Mouse (Mus musculus) ovary, adult 10 weeks (tissue): ENCODE data around the gene Calr. TPM values are rescaled to one million over a fixed set of nuclear protein-coding genes. Genes with fewer than 3 reads are reported as not detected.

Experiments
- polyA plus RNA-seq: library from polyadenylated mRNA; stranded (reverse); fragments of 350-450 nt; fragmentation: Illumina TruSeq; extraction: RNeasy Lipid Tissue Mini Kit (QIAGEN cat#74804); gene quantifications from one replicate; pipeline ENCODE4 v1.2.3, GENCODE M21; 2014

The Calr gene
- 1,005 TPM for polyA plus RNA-seq

GRCm38 (mm10) chr8:84846722-84847572 lies at the start of gene Calr:
Gene Calr, minus strand, starts transcription at chr8:84846934.

GRCm38 (mm10) chr8:84893709-84894134 lies 47.0 kb upstream of the Calr start, which contains the start of gene Gcdh:
Gene Gcdh, minus strand, starts transcription at chr8:84893921.

GRCm38 (mm10) chr8:84871376-84872308 lies 24.9 kb upstream of the Calr start, which contains the start of gene Syce2:
Gene Syce2, plus strand, starts transcription at chr8:84872111.

GRCm38 (mm10) chr8:84856864-84857441 lies 10.2 kb upstream of the Calr start, which contains the start of gene Farsa:
Gene Farsa, plus strand, starts transcription at chr8:84856989.

GRCm38 (mm10) chr8:84840248-84840999 lies 6.3 kb downstream of the Calr start, which contains the start of gene Rad23a:
Gene Rad23a, minus strand, starts transcription at chr8:84840665.

GRCm38 (mm10) chr8:84831490-84831889 lies 15.2 kb downstream of the Calr start, which contains the start of gene Gadd45gip1:
Gene Gadd45gip1, plus strand, starts transcription at chr8:84831522.

GRCm38 (mm10) chr8:84822723-84823122 lies 24.0 kb downstream of the Calr start, which contains the start of gene Dand5:
Gene Dand5, minus strand, starts transcription at chr8:84822823.

GRCm38 (mm10) chr8:84799999-84800831 lies 46.5 kb downstream of the Calr start, which contains the start of gene Nfix:
Gene Nfix, minus strand, starts transcription at chr8:84800344.

Other genes starting within 250 kb of the Calr start
- 2.1 TPM for gene Ier2, start 184.1 kb downstream of the Calr start, polyA plus RNA-seq
- gene Trmt1, start 160.6 kb downstream of the Calr start, polyA plus RNA-seq: 10.8 TPM
- 2.3 TPM for gene Nacc1, start 159.1 kb downstream of the Calr start, polyA plus RNA-seq
- gene Lyl1, start 145.5 kb downstream of the Calr start, polyA plus RNA-seq: not detected
- not detected for gene G430095P16Rik, start 123.9 kb downstream of the Calr start, polyA plus RNA-seq
- gene Nfix, start 46.6 kb downstream of the Calr start, polyA plus RNA-seq: 44.0 TPM
- 2.4 TPM for gene Dand5, start 24.1 kb downstream of the Calr start, polyA plus RNA-seq
- 1.1 TPM for gene Gadd45gip1, start 15.4 kb downstream of the Calr start, polyA plus RNA-seq
- 3.2 TPM for gene Rad23a, start 6.3 kb downstream of the Calr start, polyA plus RNA-seq
- gene Farsa, start 10.1 kb upstream of the Calr start, polyA plus RNA-seq: 4.1 TPM
- gene Syce2, start 25.2 kb upstream of the Calr start, polyA plus RNA-seq: 32.4 TPM
- gene Gcdh, start 47.0 kb upstream of the Calr start, polyA plus RNA-seq: 32.8 TPM
- gene Klf1, start 55.0 kb upstream of the Calr start, polyA plus RNA-seq: not detected
- 2.5 TPM for gene Dnase2a, start 61.6 kb upstream of the Calr start, polyA plus RNA-seq
- not detected for gene Mast1, start 90.4 kb upstream of the Calr start, polyA plus RNA-seq
- gene Rtbdn, start 100.1 kb upstream of the Calr start, polyA plus RNA-seq: not detected
- gene Gm49661, start 122.5 kb upstream of the Calr start, polyA plus RNA-seq: not detected
- gene Prdx2, start 122.7 kb upstream of the Calr start, polyA plus RNA-seq: 36.9 TPM
- gene Rnaseh2a, start 122.8 kb upstream of the Calr start, polyA plus RNA-seq: 2.6 TPM
- 0.34 TPM for gene Junb, start 131.8 kb upstream of the Calr start, polyA plus RNA-seq
- gene Hook2, start 143.7 kb upstream of the Calr start, polyA plus RNA-seq: 2.3 TPM
- gene Best2, start 167.6 kb upstream of the Calr start, polyA plus RNA-seq: not detected
- 6.7 TPM for gene Asna1, start 178.3 kb upstream of the Calr start, polyA plus RNA-seq
- gene Trir, start 179.9 kb upstream of the Calr start, polyA plus RNA-seq: 5.3 TPM
- gene Tnpo2, start 190.0 kb upstream of the Calr start, polyA plus RNA-seq: 14.1 TPM
- 1.5 TPM for gene Fbxw9, start 213.1 kb upstream of the Calr start, polyA plus RNA-seq
- gene Gm5741, start 221.0 kb upstream of the Calr start, polyA plus RNA-seq: not detected
- gene Dhps, start 224.8 kb upstream of the Calr start, polyA plus RNA-seq: 19.0 TPM
- gene Wdr83os, start 233.8 kb upstream of the Calr start, polyA plus RNA-seq: 2.8 TPM
- gene Wdr83, start 234.4 kb upstream of the Calr start, polyA plus RNA-seq: 1.00 TPM
- 6.1 TPM for gene Man2b1, start 236.3 kb upstream of the Calr start, polyA plus RNA-seq